Mouse (Mus musculus) liver, embryonic 14.5 days (tissue): ENCODE data around the gene Tmem147. TPM values are rescaled to one million over a fixed set of nuclear protein-coding genes. Genes with fewer than 3 reads are reported as not detected.
"Not testable (repeated sequence)": the region's sequence is repeated elsewhere in the genome, so short reads cannot be mapped to it uniquely, and the experiment has no call there.

Source experiments
- ATAC-seq: fragments of 200-750 bp; cut with Nextera tagmentation; 2 replicates; pipeline ENCODE4 v1.8.0; 2017; ENCODE audit warnings: moderate number of reproducible peaks, mild to moderate bottlenecking, moderate library complexity; ENCODE audit not compliant: insufficient read depth
- DNase-seq, 3 experiments: peaks; one replicate each; pipeline ENCODE4 v3.0.0-alpha.2; 2012 to 2013; ENCODE audit warnings: low read depth in 3 of 3, low spot score in 3 of 3
- H3K27ac ChIP-seq: fragments of 300-500 bp; sonication (generic); 2 replicates; pipeline ENCODE4 v1.5.1; 2014; ENCODE audit warnings: moderate library complexity, mild to moderate bottlenecking, control low read depth, inconsistent platforms
- H3K27me3 ChIP-seq: fragments of 300-500 bp; sonication (generic); 2 replicates; pipeline ENCODE4 v1.6.1; 2014; ENCODE audit warnings: mild to moderate bottlenecking, low read length, moderate library complexity; ENCODE audit not compliant: control insufficient read depth, insufficient read depth
- H3K36me3 ChIP-seq: fragments of 300-500 bp; sonication (generic); replicated peaks from 2 replicates; pipeline ENCODE4 v1.6.1; 2014; ENCODE audit warnings: low read depth; ENCODE audit not compliant: control insufficient read depth, insufficient read depth
- H3K4me1 ChIP-seq, 2 experiments: fragments of 200-500 bp in 1 of 2; fragments of 300-500 bp in 1 of 2; sonication (generic) in 1 of 2; replicated peaks; 2 replicates each; pipeline ENCODE4 v1.6.1; 2012 to 2014; ENCODE audit warnings: antibody characterized with exemption in 1 of 2, inconsistent platforms in 1 of 2, low read length in 1 of 2; ENCODE audit not compliant: control insufficient read depth in 2 of 2, insufficient read depth in 2 of 2
- H3K4me2 ChIP-seq: fragments of 300-500 bp; sonication (generic); 2 replicates; pipeline ENCODE4 v1.6.1; 2014; ENCODE audit warnings: low read depth, mild to moderate bottlenecking, control low read depth, moderate library complexity
- H3K4me3 ChIP-seq, 2 experiments: fragments of 200-500 bp in 1 of 2; fragments of 300-500 bp in 1 of 2; sonication (generic) in 1 of 2; 2 replicates each; pipeline ENCODE4 v1.5.1; 2012 to 2014; ENCODE audit warnings: low read depth in 2 of 2, low read length in 2 of 2, mild to moderate bottlenecking in 2 of 2, control low read depth in 1 of 2, inconsistent platforms in 1 of 2, moderate library complexity in 1 of 2; ENCODE audit not compliant: insufficient read depth in 1 of 2
- H3K9ac ChIP-seq: fragments of 300-500 bp; sonication (generic); replicated peaks from 2 replicates; pipeline ENCODE4 v1.6.1; 2014; ENCODE audit warnings: mild to moderate bottlenecking, control low read depth, moderate library complexity
- H3K9me3 ChIP-seq: fragments of 300-500 bp; sonication (generic); 2 replicates; pipeline ENCODE4 v1.6.1; 2016; ENCODE audit warnings: low read length, mixed read lengths; ENCODE audit not compliant: control insufficient read depth
- CTCF ChIP-seq: IDR thresholded peaks from 2 replicates; pipeline ENCODE4 v1.5.1; 2016; ENCODE audit warnings: antibody characterized with exemption, low read depth, control low read depth
- EP300 ChIP-seq: IDR thresholded peaks from 2 replicates; pipeline ENCODE4 v1.6.1; 2016; ENCODE audit warnings: antibody characterized with exemption, low read depth
- WGBS: fragments of 180-500 bp; shearing (Covaris S2); extraction: QIAGEN DNeasy Blood & Tissue Kit; methylation state at CpG from one replicate; pipeline ENCODE4 v1.1.7; 2014; ENCODE audit not compliant: insufficient replicate concordance; 5-methylcytosine and 5-hydroxymethylcytosine counted together
- polyA plus RNA-seq, 2 experiments: library from polyadenylated mRNA; depleted of rRNA in 1 of 2; stranded (reverse) in 1 of 2; unstranded in 1 of 2; fragments of >200 nt; fragmentation: Nextera tagmentation in 1 of 2; extraction: Ambion mirVana in 1 of 2; gene quantifications; 2 replicates each; pipeline versions ENCODE4 v1.2.1 to v1.2.3; 2012 to 2014

Gene Tmem147
- polyA plus RNA-seq, 2 experiments, result 64.4 to 117 TPM

DNA sequence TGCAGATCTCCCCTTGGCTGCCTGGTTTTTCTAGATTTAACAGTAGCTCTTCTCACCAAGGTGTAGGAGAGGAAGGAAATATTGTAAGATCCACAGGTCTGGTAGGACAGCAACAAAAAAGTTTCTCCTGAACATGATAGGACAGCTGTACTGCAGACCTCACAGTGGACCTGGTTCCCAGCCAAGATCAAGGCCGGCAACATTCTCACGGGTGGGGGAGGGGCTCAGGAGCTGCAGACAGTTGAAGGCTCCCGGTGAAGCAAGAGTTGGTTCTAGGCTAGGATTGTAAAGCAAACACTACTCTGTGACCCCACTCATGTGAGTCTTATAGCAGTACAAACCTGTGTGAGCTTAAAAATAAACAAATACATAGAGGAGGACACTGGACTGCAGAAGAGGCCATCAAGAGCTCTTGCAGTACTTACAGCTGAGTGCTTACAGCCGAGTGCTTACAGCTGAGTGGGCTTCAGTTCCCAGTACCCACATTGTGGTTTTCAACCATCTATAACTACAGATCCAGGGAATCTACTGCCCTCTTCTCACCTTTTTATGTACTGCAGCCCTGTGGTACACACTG is 14.8 kb upstream of the Tmem147 start:
- Histone ChIP-seq H3K27ac (no peak overlapping the region), H3K9me3 (no peaks in the 10 kb centered on the region), H3K4me1 (no peaks in the 10 kb centered on the region; a peak in 1 of 4 replicates), H3K4me3 (no peak overlapping the region), H3K36me3 (no peaks in the 10 kb centered on the region), H3K9ac (no peak overlapping the region), H3K27me3 (no peaks in the 10 kb centered on the region), H3K4me2 (no peak overlapping the region)
- 32% methylated on average over 4 of the region's 4 CpGs for WGBS
- ATAC-seq, result no peak
- no peak for DNase-seq
- TF ChIP-seq CTCF, result no peak
- no peak for TF ChIP-seq EP300

DNA sequence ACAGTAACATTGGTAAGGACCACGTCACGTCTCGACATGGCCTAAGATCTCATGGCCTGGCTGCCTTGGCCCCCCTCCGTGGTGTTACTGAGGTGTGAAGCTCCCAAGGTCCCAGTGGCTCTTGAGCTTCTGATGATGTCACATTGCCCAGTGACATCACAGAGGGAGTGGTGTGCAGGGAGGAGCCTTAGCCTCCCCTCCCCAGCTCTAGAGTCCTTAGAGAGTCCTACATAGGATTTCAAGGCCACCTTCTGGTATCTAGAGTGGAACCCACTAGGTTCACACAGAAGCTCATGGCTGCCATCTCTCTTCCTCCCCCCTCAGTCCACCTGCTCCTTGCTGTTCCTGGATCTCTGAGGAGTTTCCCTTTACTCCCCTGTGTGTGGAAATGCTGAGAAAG is 14.3 kb upstream of the Tmem147 start, which contains the start of gene Gapdhs:
Gene Gapdhs, minus strand, starts transcription at position 65 of the 400 bp plus-strand sequence.
- not testable (repeated sequence) for H3K4me2 ChIP-seq, H3K4me1 ChIP-seq, H3K4me3 ChIP-seq, H3K36me3 ChIP-seq, DNase-seq, H3K9me3 ChIP-seq, H3K9ac ChIP-seq, H3K27me3 ChIP-seq, H3K27ac ChIP-seq
- 65% methylated on average over 2 of the region's 4 CpGs for WGBS
- ATAC-seq, result peak; percentile 15; the same call in 1 of the 2 replicates

DNA sequence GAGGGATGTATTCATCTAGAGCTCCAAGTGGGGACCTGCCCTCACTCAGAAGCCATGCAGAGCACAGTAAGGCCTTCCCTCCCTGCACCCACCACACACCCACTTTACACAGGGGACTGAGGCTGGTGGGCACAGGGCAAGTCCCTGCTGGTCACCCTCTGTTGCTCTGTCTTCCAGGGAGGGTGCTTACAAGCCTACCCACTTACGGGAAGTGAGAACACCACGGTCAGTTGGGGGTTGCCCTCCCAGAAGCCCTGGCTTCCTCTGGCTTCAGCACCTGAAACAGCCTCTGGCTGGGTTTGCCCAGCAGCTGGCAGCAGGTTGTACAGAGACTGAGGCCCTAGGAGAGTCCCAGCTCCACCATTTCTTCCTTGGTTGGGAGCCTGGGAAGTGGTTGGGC is 13.2 kb upstream of the Tmem147 start:
- not testable (repeated sequence) for H3K4me1 ChIP-seq, DNase-seq, H3K36me3 ChIP-seq, H3K27me3 ChIP-seq, H3K4me3 ChIP-seq, H3K27ac ChIP-seq, ATAC-seq, H3K4me2 ChIP-seq, H3K9me3 ChIP-seq, H3K9ac ChIP-seq
- 48% methylated on average over 2 of the region's 2 CpGs for WGBS

DNA sequence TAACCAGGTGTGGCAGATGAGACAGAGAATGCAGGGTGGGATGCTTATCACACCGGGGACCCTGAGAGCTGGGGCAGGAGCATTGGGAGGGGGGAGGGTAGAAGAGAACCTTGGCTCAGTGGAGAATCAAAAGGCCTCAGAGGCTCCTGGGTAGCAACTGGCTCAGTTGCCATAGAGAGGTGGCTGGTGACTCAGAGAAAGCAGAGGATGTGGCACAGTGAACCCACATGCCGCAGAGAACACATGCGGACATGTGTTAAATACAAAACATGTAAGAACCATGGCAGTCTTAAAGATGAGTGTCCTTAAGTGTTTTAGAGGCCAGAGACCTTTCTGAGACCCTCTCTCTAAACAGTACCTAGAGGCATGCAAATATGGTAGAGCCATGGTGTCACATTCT is 6.9 kb upstream of the Tmem147 start:
- Histone ChIP-seq H3K27me3 (no peaks in the 10 kb centered on the region), H3K4me3 (no peak overlapping the region), H3K36me3 (0 out of 2 replicates have a peak, but pooled peaks cover 3% of the 10 kb centered on the region), H3K9ac (no peak overlapping the region), H3K4me2 (no peak overlapping the region), H3K27ac (no peak overlapping the region), H3K9me3 (no peaks in the 10 kb centered on the region), H3K4me1 (no peaks in the 10 kb centered on the region)
- no peak; the same call in 1 of the 2 replicates for TF ChIP-seq CTCF
- no peak for TF ChIP-seq EP300
- 65% methylated on average over 3 of the region's 3 CpGs for WGBS
- ATAC-seq (no peak), DNase-seq (no peak)

DNA sequence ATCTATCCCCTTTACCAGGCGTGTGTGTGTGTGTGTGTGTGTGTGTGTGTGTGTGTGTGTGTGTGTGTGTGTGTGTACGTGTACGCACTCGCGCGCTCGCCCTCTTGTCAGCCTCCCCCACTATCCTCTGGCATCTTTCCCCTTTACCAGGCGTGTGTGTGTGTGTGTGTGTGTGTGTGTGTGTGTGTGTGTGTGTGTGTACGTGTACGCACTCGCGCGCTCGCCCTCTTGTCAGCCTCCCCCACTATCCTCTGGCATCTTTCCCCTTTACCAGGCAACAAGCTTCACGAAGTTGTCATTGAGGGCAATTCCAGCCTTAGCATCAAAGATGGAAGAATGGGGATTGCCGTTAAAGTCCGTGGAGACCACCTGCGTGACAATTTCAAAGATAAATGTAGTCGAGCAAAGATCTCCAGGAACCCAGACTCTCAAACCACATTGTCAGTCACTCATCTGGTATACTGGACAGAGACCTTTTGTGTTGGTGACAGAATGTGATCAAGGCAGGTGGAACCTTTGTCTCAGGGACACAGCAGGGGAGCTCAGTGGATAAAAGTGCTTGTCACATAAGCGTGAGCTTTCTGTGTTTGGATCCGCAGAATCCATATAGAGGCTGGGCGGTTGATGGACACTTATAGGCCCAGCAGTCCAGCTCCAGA is 853 bp upstream of the Tmem147 start:
- peak overlapping the region; percentile 89 for H3K27ac ChIP-seq
- not testable (repeated sequence) for H3K27me3 ChIP-seq, DNase-seq, H3K9me3 ChIP-seq, ATAC-seq, H3K36me3 ChIP-seq
- H3K4me2 ChIP-seq, result peak overlapping the region; percentile 84
- H3K4me3 ChIP-seq, result peak overlapping the region; percentile 75 to 85
- WGBS, result 42% methylated on average over 8 of the region's 22 CpGs
- peaks cover 7 to 11% of the 10 kb centered on the region in 2 experiments; a peak in 3 of 4 replicates for H3K4me1 ChIP-seq
- H3K9ac ChIP-seq, result peak overlapping the region; percentile 86
